ENCODE assay signal across 26 mouse cellular contexts in genomic region chr1:157290173-157290572, GRCm38 (mm10).
DNase-seq lines count a peak whose midpoint lies in the region; ATAC-seq and TF ChIP-seq lines count a peak whose summit lies in the region.
"Had no signal": no experiment of that assay in that cellular context is flagged by ENCODE, and none has a peak within 500 bp of the region (broad histone marks: within the 10 kb centered on the region; RNA-seq: fewer than 3 reads in every experiment).

No protein-coding gene starts in this region.

- TF ChIP-seq CTCF in liver, postnatal 0 days (IDR thresholded peaks at IDR 0.05; ENCODE audit: low read depth): no peak
- no peak for TF ChIP-seq CTCF in MEL (IDR thresholded peaks at IDR 0.05 in 2 of 3, conservative IDR thresholded peaks at IDR 0.05 in 1 of 3; ENCODE audit: control insufficient read depth in 1 of 3, insufficient read depth in 1 of 3, low read depth in 2 of 3, low read length in 3 of 3, poor library complexity in 1 of 3, severe bottlenecking in 1 of 3)
- TF ChIP-seq CTCF in liver, embryonic 14.5 days (IDR thresholded peaks at IDR 0.05; ENCODE audit: low read depth): no peak

- no peak for TF ChIP-seq RAD21 in MEL (IDR thresholded peaks at IDR 0.05; ENCODE audit: low read depth, low read length)

- H3K79me2 ChIP-seq in MEL (ENCODE audit: control insufficient read depth, insufficient read depth, low read length, poor library complexity): no peaks in the 10 kb centered on the region

- no peak for TF ChIP-seq POLR2A in MEL (IDR thresholded peaks at IDR 0.05; ENCODE audit: control insufficient read depth in 1 of 2, insufficient read depth in 1 of 2, low read depth in 1 of 2, low read length in 2 of 2, poor library complexity in 1 of 2)

- no peaks in the 10 kb centered on the region for H3K9me3 ChIP-seq in liver, embryonic 11.5 days (ENCODE audit: control insufficient read depth, low read length)
- no peaks in the 10 kb centered on the region for H3K9me3 ChIP-seq in liver, postnatal 0 days (ENCODE audit: low read length)
- no peaks in the 10 kb centered on the region for H3K9me3 ChIP-seq in MEL (replicated peaks; ENCODE audit: insufficient read depth, low read length)
- no peaks in the 10 kb centered on the region for H3K9me3 ChIP-seq in liver, embryonic 14.5 days (ENCODE audit: control insufficient read depth, low read length)
- H3K9me3 ChIP-seq in intestine, embryonic 15.5 days: no peaks in the 10 kb centered on the region
- H3K9me3 ChIP-seq: embryonic facial prominence, embryonic 13.5 days; embryonic facial prominence, embryonic 15.5 days; forebrain, embryonic 13.5 days; forebrain, embryonic 15.5 days; G1E had no signal

- ATAC-seq in liver, embryonic 11.5 days (replicated peaks; ENCODE audit: low FRiP score): peak; percentile 60; the same call in 1 of the 2 replicates
- ATAC-seq in liver, postnatal 0 days: no peak
- no peak for ATAC-seq in liver, embryonic 14.5 days (ENCODE audit: insufficient read depth)
- ATAC-seq in intestine, embryonic 15.5 days: no peak
- ATAC-seq: CD4-positive, CD25-positive, alpha-beta regulatory T cell, adult 4 months; forebrain, embryonic 13.5 days; forebrain, embryonic 15.5 days; forebrain, postnatal 0 days had no signal

- H3K4me1 ChIP-seq in liver, embryonic 11.5 days (replicated peaks; ENCODE audit: control insufficient read depth, insufficient read depth, low read length): no peaks in the 10 kb centered on the region
- no peaks in the 10 kb centered on the region for H3K4me1 ChIP-seq in liver, postnatal 0 days (ENCODE audit: insufficient read depth)
- peaks cover 0 to 4% of the 10 kb centered on the region in 2 experiments; a peak in 2 of 4 replicates for H3K4me1 ChIP-seq in MEL (ENCODE audit: control insufficient read depth in 1 of 2, insufficient read depth in 2 of 2, low read length in 2 of 2)
- no peaks in the 10 kb centered on the region for H3K4me1 ChIP-seq in liver, embryonic 14.5 days (replicated peaks; ENCODE audit: control insufficient read depth in 2 of 2, insufficient read depth in 2 of 2, low read length in 1 of 2)
- no peaks in the 10 kb centered on the region for H3K4me1 ChIP-seq in intestine, embryonic 15.5 days (replicated peaks)
- H3K4me1 ChIP-seq: embryonic facial prominence, embryonic 13.5 days; embryonic facial prominence, embryonic 15.5 days; forebrain, embryonic 13.5 days; forebrain, embryonic 15.5 days had no signal

- 58% methylated on average over 2 of the region's 2 CpGs for WGBS in liver, embryonic 11.5 days
- 59% methylated on average over 2 of the region's 2 CpGs for WGBS in liver, postnatal 0 days (ENCODE audit: insufficient replicate concordance)
- 30% methylated on average over 2 of the region's 2 CpGs for WGBS in liver, embryonic 14.5 days (ENCODE audit: insufficient replicate concordance)
- 82% methylated on average over 2 of the region's 2 CpGs for WGBS in intestine, embryonic 15.5 days

- H3K27ac ChIP-seq in liver, embryonic 11.5 days (ENCODE audit: low read depth, low read length): no peak overlapping the region
- H3K27ac ChIP-seq in liver, postnatal 0 days (ENCODE audit: low read depth): no peak overlapping the region
- no peak overlapping the region for H3K27ac ChIP-seq in MEL (ENCODE audit: control insufficient read depth, low read depth, low read length)
- no peak overlapping the region for H3K27ac ChIP-seq in liver, embryonic 14.5 days
- no peak overlapping the region for H3K27ac ChIP-seq in intestine, embryonic 15.5 days
- H3K27ac ChIP-seq: embryonic facial prominence, embryonic 13.5 days; embryonic facial prominence, embryonic 15.5 days; forebrain, embryonic 13.5 days; forebrain, embryonic 15.5 days had no signal

- no peaks in the 10 kb centered on the region for H3K27me3 ChIP-seq in liver, embryonic 11.5 days (replicated peaks; ENCODE audit: control insufficient read depth, insufficient read depth, low read length)
- no peaks in the 10 kb centered on the region for H3K27me3 ChIP-seq in liver, postnatal 0 days (ENCODE audit: insufficient read depth, low read length)
- H3K27me3 ChIP-seq in MEL (ENCODE audit: control insufficient read depth in 1 of 2, insufficient read depth in 2 of 2, low read length in 2 of 2): no peaks in the 10 kb centered on the region
- no peaks in the 10 kb centered on the region for H3K27me3 ChIP-seq in liver, embryonic 14.5 days (ENCODE audit: control insufficient read depth, insufficient read depth, low read length)
- no peaks in the 10 kb centered on the region for H3K27me3 ChIP-seq in intestine, embryonic 15.5 days (replicated peaks)
- H3K27me3 ChIP-seq: CH12.LX; embryonic facial prominence, embryonic 13.5 days; embryonic facial prominence, embryonic 15.5 days; forebrain, embryonic 13.5 days; forebrain, embryonic 15.5 days had no signal

- no peak overlapping the region for H3K9ac ChIP-seq in liver, embryonic 11.5 days (ENCODE audit: low read depth, low read length)
- no peak overlapping the region for H3K9ac ChIP-seq in liver, postnatal 0 days (replicated peaks)
- no peak overlapping the region for H3K9ac ChIP-seq in MEL (ENCODE audit: control insufficient read depth, low read depth, low read length, poor library complexity, severe bottlenecking)
- H3K9ac ChIP-seq in liver, embryonic 14.5 days (replicated peaks): no peak overlapping the region
- no peak overlapping the region for H3K9ac ChIP-seq in intestine, embryonic 15.5 days
- H3K9ac ChIP-seq: embryonic facial prominence, embryonic 13.5 days; embryonic facial prominence, embryonic 15.5 days; forebrain, embryonic 13.5 days; forebrain, embryonic 15.5 days; forebrain, postnatal 0 days had no signal

- no peak for DNase-seq in liver, embryonic 11.5 days (ENCODE audit: low spot score)
- DNase-seq in liver, postnatal 0 days: no peak
- DNase-seq in MEL (ENCODE audit: low read depth, low spot score): no peak
- DNase-seq in liver, embryonic 14.5 days (ENCODE audit: low read depth in 3 of 3, low spot score in 3 of 3): no peak
- DNase-seq in lung, adult 18-20 months: no peak
- DNase-seq: adrenal gland, adult 2 months; adrenal gland, postnatal 10 days; adrenal gland, postnatal 25 days; B cell, adult 2 months; cerebellum, adult 11 months; cerebellum, adult 18-20 months; cerebellum, adult 8-10 months; cerebellum, adult 9-11 months; cerebellum, postnatal 14 days; cerebellum, postnatal 36 days; embryo, embryonic 11 days; forebrain, postnatal 0 days had no signal

- no peaks in the 10 kb centered on the region for H3K36me3 ChIP-seq in liver, embryonic 11.5 days (ENCODE audit: control insufficient read depth, insufficient read depth, low read length)
- H3K36me3 ChIP-seq in liver, postnatal 0 days (replicated peaks; ENCODE audit: insufficient read depth, low read length): no peaks in the 10 kb centered on the region
- H3K36me3 ChIP-seq in MEL (ENCODE audit: control insufficient read depth in 1 of 2, insufficient read depth in 2 of 2, low read length in 2 of 2): peaks cover 0 to 6% of the 10 kb centered on the region in 2 experiments; a peak in 2 of 4 replicates
- no peaks in the 10 kb centered on the region for H3K36me3 ChIP-seq in liver, embryonic 14.5 days (replicated peaks; ENCODE audit: control insufficient read depth, insufficient read depth, low read depth)
- H3K36me3 ChIP-seq in intestine, embryonic 15.5 days: no peaks in the 10 kb centered on the region
- H3K36me3 ChIP-seq: embryonic facial prominence, embryonic 13.5 days; embryonic facial prominence, embryonic 15.5 days; forebrain, embryonic 15.5 days; G1E had no signal

- no peak overlapping the region for H3K4me3 ChIP-seq in liver, embryonic 11.5 days (ENCODE audit: low read depth, low read length)
- no peak overlapping the region for H3K4me3 ChIP-seq in liver, postnatal 0 days (ENCODE audit: low read depth, low read length)
- H3K4me3 ChIP-seq in MEL (ENCODE audit: control insufficient read depth in 1 of 2, insufficient read depth in 1 of 2, low read depth in 2 of 2, low read length in 2 of 2): no peak overlapping the region
- H3K4me3 ChIP-seq in liver, embryonic 14.5 days (ENCODE audit: insufficient read depth in 1 of 2, low read depth in 2 of 2, low read length in 2 of 2): no peak overlapping the region
- H3K4me3 ChIP-seq in intestine, embryonic 15.5 days (replicated peaks): no peak overlapping the region
- H3K4me3 ChIP-seq: embryonic facial prominence, embryonic 13.5 days; embryonic facial prominence, embryonic 15.5 days; erythroblast, embryonic 14.5 days; forebrain, embryonic 13.5 days; forebrain, embryonic 15.5 days had no signal

- no peak overlapping the region for H3K4me2 ChIP-seq in liver, embryonic 11.5 days
- no peak overlapping the region for H3K4me2 ChIP-seq in liver, postnatal 0 days (ENCODE audit: low read depth, low read length)
- no peak overlapping the region for H3K4me2 ChIP-seq in liver, embryonic 14.5 days (ENCODE audit: low read depth)
- no peak overlapping the region for H3K4me2 ChIP-seq in intestine, embryonic 15.5 days (replicated peaks)
- H3K4me2 ChIP-seq: embryonic facial prominence, embryonic 13.5 days; embryonic facial prominence, embryonic 15.5 days; forebrain, embryonic 13.5 days; forebrain, embryonic 15.5 days had no signal

- TF ChIP-seq EP300 in liver, postnatal 0 days (IDR thresholded peaks at IDR 0.05; ENCODE audit: low read depth): no peak
- peak in 1 of 2 experiments; percentile 34; a peak in 2 of 4 replicates for TF ChIP-seq EP300 in MEL (IDR thresholded peaks at IDR 0.05; ENCODE audit: low read depth in 1 of 2, low read length in 2 of 2)
- 0 out of 2 replicates have a peak, but pooled peaks have one; percentile 12 for TF ChIP-seq EP300 in liver, embryonic 14.5 days (IDR thresholded peaks at IDR 0.05; ENCODE audit: low read depth)

TF ChIP-seq in MEL, 35 proteins besides CTCF, POLR2A, EP300 and RAD21:
- TF ChIP-seq GATA1 (IDR thresholded peaks at IDR 0.05; ENCODE audit: low read depth, low read length): peak; percentile 77
- TF ChIP-seq SMC3 (IDR thresholded peaks at IDR 0.05; ENCODE audit: low read depth, low read length): no peak
- TF ChIP-seq ETS1 (IDR thresholded peaks at IDR 0.05; ENCODE audit: low read depth, low read length): 0 out of 2 replicates have a peak, but pooled peaks have one; percentile 52
- TF ChIP-seq MAZ (IDR thresholded peaks at IDR 0.05; ENCODE audit: low read depth, low read length): no peak
- TF ChIP-seq TCF12 (IDR thresholded peaks at IDR 0.05; ENCODE audit: low read depth, low read length): peak; percentile 27; the same call in 1 of the 2 replicates
- no peak for TF ChIP-seq RCOR1 (IDR thresholded peaks at IDR 0.05; ENCODE audit: low read depth, low read length)
